Mouse (Mus musculus): Measurements from ENCODE around the gene Asic3. TPM values are rescaled to one million over a fixed set of nuclear protein-coding genes. Genes with fewer than 3 reads are reported as not detected.

The Asic3 gene
- total RNA-seq, 2 experiments from 2014 or later, result 0.22 to 0.52 TPM

DNA sequence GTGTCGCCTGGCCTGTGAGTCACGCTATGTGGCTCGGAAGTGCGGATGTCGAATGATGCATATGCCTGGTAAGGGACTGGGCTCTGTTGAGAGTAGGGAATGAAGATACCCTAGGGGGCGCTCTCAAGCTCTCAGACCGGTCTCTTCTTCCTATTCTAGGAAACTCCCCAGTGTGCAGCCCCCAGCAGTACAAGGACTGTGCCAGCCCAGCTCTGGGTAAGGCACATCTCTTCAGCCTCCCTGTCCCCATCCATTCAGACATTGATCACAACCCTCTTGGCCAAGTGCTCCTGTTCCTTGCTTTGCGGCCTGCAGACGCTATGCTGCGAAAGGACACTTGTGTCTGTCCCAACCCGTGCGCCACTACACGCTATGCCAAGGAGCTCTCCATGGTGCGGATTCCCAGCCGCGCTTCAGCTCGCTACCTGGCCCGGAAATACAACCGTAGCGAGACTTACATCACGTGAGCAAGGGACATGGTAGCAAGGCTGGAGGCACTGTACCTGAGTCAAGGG is 3.1 kb downstream of the Asic3 start:
- peak in 1 of 2 experiments; percentile 67 for DNase-seq (ENCODE audit: low spot score in 2 of 2)

GRCm38 (mm10) chr5:24417587-24417986 is 4.4 kb downstream of the Asic3 start:
- no peak for DNase-seq (ENCODE audit: low spot score in 2 of 2)

- no peak for DNase-seq (ENCODE audit: low spot score in 2 of 2)
Measured at GRCm38 (mm10) chr5:24420381-24420780, 7.2 kb downstream of the Asic3 start.

DNA sequence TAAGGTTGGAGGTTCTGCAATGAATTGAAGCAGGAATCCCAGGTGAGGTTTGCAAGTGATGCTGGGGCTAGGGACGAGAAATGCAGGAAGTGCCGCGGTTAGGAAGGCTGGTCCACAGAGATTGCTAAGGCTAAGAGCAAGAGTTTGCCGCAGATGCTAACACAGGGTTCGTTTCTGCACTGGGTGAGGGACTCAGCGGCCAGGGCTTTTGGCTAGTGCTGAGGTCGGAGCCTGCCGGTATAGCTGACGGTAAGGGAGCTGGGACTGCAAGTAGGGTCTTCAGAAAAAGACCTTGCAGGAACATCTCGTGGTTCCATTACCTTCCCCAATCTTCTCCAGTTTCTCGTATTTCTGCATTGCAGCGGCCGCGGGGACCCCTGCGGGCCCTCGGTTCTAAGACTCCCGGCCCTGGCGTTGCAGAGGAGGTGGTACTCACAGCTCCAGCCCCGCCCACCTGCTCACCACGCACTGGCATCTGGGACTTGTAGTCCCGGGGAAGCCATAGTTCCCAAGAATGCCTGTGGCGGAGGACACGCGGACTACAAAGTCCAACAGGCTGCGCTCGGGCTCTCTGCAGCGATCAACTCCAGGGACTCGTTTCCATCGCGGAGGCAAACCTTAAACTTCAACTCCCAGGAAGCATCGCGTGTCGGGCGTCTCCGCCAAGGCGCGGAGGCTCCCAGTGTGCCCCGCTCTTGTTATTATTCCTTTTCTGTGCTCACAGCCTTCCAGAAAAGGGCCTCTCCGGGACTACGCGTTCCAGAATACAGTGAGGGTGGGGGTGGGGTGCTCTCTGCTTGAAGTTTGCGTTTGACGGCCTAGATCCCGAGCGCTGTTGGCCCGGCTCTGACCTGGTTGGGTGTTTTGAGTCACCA is 10.2 kb downstream of the Asic3 start, which contains the start of the genes Cdk5 and Slc4a2:
Cdk5 (minus strand) TSS at position 402 of the 875 bp plus-strand sequence.
Slc4a2 (plus strand) TSS at position 709 of the 875 bp plus-strand sequence.
- peak; percentile 88 to 96 for DNase-seq (ENCODE audit: low spot score in 2 of 2)

DNA sequence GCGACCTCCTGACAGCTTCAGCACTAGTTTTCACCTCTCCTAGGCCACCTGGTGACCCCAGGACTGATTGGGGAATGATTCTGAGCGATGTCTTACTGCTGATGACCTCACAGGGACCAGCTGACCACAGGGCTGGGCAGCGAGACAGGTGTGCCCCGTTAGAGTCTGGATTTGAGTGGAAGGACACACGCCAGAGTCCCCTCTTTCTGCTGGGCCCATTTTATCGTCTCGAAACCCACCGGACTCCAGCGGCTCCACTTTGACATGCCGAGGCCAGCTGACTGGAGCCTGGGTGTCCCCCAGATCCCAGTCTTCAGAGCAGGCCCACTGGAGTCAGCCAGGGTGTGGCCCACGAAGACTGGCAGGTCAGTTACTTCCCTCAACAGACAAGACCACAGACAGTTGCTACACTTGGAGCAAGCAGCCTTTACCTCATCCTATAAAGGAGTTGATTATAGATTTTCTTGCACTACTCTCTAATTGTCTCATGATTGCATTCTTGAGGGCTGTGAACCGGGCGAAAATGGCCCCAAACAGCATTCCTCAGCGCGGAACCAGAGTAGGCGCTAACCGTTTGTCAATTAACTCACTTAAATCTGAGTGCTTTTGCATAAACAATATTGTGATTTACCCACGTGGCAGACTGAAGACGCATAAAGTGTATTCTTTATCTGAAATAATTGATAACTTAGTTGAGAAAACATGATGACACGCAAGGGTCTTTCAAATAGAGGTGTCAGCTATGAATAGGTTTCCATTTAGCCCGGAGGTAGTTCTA is 11.0 kb downstream of the Asic3 start:
- peak in 1 of 2 experiments; percentile 49 for DNase-seq (ENCODE audit: low spot score in 2 of 2)

DNA sequence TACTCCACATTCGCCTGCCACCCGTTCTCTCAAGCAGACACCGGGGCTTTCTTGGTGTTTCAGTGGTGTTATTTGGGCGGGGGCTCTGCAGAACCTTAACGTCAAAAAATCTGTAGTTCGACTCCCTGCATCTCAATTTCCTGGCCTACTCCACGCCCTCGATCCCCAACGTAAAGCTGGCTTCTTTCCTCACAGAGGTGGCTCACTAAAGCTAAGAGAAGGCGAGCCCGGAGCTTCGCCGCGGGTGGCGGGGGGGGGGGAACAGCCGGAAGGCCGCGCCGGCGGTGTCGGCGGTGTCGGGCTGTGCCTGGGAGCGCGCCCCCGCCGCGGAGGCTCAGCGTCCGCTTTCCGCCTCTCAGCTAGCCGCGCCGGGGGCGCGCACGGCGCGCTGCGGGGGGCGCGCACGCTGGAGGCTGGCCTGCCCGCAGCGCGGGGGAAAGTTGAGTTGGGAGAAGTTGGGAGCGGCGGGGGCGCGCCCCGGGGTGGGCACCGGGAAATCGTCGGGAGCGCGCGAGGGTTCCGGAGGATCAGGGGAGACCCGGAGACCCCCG is 11.7 kb downstream of the Asic3 start:
- DNase-seq (ENCODE audit: low spot score in 2 of 2), result peak; percentile 81 to 88

DNA sequence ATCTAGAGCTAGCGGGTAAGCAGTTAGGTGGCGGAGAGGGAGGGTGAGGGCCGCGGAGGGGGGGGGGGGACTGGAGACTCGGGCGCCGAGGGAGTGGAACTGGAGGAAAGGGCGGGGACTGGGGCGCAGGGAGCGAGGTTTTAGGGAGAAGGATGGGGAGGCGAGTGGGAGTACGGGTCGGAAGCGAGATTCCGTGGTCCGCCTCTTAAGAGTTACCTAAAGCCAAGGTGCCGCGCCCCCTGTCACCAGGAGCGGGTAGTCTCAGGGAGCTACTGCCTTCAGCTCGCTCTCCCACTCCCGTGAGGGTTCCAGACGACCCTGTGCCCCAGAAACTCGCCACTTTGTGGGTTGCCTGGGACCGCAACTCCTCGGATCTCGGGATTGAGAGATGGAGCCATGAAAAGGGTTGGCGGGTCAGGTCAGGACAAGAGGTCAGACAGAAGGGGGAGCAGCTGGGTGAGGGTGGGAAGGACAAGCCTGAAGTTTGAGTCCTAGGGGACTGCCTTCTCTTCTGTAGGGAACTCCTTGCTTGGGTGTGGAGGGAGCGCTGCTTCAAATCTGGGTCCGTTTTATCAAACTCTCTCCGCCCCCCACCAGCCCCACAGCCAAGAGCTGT is 12.3 kb downstream of the Asic3 start:
- DNase-seq (ENCODE audit: low spot score in 2 of 2), result no peak

- no peak for DNase-seq (ENCODE audit: low spot score in 2 of 2)
Measured at GRCm38 (mm10) chr5:24426037-24426432, 12.8 kb downstream of the Asic3 start.

DNA sequence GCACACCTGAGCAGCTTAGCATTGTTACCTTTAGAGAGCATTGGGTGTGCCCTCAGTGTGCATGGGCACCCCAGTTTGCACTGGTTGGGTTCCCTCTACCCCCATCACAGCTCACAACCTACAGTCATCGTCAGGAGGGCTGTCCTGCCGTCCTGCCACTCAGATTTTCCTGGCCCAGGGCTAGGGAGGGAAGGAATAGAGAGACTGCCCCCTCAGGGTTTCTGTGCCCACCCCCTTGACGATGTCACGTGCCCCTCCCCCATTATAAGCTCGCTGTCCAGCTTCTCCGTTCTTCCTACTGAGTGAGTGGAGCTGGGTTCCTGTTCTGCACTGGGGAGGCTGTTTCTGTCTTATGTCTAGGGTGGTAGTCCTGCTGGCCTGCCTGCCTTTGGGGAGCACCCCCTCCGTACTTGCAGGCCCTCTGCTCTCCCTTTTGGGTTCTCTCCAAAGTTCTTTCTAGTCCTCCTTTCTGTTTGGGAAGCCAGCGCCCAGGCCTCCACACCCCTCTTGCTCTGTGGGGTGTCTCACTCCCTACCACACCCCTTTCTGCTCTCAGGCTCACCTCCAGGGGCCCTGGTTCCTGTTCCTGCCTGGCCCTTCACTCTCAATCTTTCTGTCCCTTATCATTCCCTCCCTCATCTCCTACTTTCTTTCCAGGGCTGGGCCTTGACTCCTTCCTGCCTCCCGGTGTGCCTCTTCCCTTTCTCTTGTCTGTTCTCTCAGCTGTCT is 13.5 kb downstream of the Asic3 start:
- no peak for DNase-seq (ENCODE audit: low spot score in 2 of 2)

GRCm38 (mm10) chr5:24427285-24427633 is 14.1 kb downstream of the Asic3 start:
- DNase-seq (ENCODE audit: low spot score in 2 of 2), result no peak

DNA sequence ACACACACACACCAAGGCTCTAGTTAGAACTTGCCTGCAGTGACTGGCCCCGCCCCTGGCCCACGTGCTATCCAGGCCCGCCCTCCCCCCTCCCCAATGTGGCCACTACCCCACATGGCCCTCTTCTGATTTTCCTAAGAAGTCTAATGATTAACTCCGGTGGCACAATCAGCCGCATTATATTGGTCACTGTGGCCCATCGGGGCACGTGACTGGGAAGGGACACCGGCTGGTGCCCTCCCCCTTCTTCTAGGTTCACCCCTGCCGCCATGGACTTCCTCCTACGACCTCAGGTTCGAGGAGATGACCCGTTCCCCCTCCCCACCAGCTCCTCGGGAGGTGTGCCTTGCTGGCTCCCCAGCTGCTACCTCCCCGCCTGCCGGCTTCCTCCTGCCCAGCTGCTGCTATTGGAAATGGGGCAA is 14.8 kb downstream of the Asic3 start:
- DNase-seq (ENCODE audit: low spot score in 2 of 2), result no peak

DNA sequence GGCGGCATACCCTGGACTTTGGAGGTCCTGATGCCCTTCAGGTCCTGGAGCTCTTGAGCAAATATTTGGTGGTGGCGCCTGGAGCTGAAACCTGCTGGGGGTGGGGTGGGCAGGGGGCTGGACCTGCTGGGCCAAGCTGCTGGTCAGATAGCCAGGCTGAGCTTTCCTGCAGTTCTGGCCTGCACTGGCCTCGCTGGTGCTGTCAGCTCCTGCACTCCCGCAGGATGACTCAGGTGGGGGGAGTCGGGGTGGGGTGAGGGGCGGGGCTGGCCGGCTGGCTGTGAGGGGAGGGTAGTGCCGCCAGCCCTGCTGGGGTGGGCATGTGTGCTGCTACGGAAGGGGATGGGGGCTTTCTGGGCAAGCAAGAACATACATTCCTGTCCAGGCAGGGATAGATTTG is 15.4 kb downstream of the Asic3 start:
- DNase-seq (ENCODE audit: low spot score in 2 of 2), result no peak

DNA sequence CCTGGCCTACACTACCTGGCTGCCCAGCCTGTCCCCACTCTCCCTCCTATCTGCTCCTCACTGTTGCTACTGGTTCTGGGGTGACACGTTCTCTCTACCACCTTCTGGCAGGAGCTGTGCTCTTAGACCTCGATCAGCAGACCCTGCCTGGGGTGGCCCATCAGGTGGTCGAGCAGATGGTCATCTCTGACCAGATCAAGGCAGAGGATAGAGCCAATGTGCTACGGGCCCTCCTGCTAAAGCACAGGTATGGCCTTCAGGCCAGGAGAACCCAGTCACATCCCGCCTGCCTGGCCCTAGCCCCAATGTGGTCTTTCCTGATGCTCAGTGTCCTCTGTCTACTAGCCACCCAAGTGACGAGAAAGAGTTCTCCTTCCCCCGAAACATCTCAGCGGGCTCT is 20.8 kb downstream of the Asic3 start:
- DNase-seq (ENCODE audit: low spot score in 2 of 2), result no peak

DNA sequence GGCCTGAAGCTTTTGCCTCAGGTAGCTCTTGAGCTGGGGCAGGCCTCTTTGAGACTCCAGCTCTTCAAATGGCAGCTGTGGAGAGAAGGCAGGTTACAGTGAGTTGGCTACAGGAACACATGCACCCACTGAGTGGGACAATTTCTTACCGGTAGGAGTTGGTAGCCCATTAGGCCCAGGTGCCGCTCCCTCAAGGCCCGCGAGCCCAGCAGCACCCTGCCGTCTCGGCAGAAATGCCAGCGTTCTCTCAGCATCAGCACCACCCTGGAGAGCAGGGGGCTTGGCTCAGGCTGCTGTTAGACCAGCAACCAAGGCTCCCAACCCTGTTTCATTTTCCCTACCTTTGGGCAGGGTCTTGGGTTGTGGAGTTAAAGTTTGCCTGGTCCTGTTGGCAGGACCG is 28.0 kb downstream of the Asic3 start:
- no peak for DNase-seq (ENCODE audit: low spot score in 2 of 2)

DNA sequence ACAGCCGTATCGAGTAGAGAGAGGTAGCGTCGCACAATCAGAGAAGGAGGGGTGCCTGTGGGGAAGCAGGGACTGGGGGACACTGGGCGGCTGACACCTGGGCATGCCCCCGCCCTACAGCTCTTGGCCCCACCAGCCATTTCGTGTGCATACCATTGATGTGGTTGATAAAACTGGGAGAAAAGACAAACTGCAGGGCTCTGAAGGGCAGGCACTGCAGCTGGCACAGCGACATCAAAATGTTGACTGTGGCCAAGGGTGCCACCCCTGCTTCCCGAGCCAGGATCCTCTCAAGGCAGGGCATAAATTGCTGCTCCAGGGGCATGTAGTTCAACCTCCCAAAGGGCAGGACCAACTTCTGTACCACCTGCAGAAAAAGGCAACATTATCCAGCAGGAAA is 28.8 kb downstream of the Asic3 start:
- peak in 1 of 2 experiments; percentile 9 for DNase-seq (ENCODE audit: low spot score in 2 of 2)

GRCm38 (mm10) chr5:24443204-24443603 is 30.0 kb downstream of the Asic3 start:
- no peak for DNase-seq (ENCODE audit: low spot score in 2 of 2)

DNA sequence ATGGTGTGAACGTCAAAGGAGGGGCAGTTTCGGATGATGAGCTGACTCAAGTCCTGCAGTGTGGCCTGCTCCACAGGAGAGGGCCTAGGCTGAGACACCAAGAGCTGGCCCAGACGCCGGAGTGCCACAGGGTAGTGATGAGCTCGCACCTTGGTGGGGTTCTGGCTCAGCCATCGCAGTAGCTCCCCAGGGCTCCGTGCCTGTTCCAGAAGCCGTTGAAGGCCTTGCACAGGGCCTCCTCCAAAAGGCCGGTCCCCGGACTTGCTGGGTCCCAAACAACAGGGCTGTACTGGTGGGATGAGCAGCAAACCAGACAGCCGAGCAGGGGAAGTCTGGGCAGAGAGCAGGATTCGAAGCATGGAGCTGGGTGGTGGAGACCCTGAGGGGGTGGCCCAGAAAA is 30.7 kb downstream of the Asic3 start:
- no peak for DNase-seq (ENCODE audit: low spot score in 2 of 2)

GRCm38 (mm10) chr5:24444746-24445427 is 31.7 kb downstream of the Asic3 start, which contains the start of gene Fastk:
Gene Fastk (minus strand): TSS chr5:24445287.
- peak; percentile 91 to 96 for DNase-seq (ENCODE audit: low spot score in 2 of 2)

GRCm38 (mm10) chr5:24445428-24446080 is 32.4 kb downstream of the Asic3 start:
- DNase-seq (ENCODE audit: low spot score in 2 of 2), result no peak
